Mouse (Mus musculus) embryo, embryonic 11 days (tissue): ENCODE results near the gene Abcc12.

ENCODE experiments used
- DNase-seq: peaks from one replicate; pipeline ENCODE4 v3.0.0-alpha.2; 2015

Gene Abcc12

GRCm38 (mm10) chr8:86577547-86577946 lies 2.9 kb downstream of the Abcc12 start:
- no peak for DNase-seq

DNA sequence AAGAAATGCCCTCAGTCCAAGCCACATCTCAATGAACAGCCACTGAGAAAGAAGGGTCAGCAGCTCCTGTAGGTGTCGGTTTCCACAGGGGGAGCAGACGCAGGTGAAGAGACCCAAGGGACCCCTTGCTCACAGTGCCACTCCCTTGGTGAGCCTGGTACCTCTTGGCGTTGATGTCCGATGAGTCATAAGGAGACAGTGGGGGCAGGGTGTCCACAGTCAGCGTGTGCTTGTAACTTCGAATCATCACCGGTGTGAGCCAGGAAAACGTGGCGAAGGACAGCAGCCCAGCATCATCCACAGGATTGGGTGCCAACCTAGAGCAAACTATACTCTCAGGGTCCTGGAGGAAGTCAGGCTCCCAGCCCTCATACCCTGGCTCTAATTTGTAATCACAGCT lies 16.8 kb downstream of the Abcc12 start:
- DNase-seq, result no peak

DNA sequence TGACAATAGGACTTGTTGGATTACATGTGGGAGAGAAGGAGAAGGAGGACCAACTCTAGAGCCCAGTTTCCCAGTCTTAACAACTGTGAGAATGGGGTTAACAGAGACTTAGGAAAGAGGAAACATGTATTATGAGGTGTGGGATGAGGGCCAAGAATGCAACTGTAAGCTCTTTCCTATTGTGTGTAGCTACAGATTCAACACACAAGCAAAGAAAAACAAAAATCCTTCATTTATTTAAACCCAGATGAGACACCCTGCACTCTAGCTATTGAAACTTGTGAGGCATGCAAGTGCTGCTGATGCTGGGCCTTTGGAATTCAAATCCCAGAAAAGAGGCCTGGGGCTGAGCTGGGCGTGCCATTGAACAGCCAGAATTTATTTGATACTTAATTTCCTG lies 18.7 kb downstream of the Abcc12 start:
- DNase-seq, result no peak

DNA sequence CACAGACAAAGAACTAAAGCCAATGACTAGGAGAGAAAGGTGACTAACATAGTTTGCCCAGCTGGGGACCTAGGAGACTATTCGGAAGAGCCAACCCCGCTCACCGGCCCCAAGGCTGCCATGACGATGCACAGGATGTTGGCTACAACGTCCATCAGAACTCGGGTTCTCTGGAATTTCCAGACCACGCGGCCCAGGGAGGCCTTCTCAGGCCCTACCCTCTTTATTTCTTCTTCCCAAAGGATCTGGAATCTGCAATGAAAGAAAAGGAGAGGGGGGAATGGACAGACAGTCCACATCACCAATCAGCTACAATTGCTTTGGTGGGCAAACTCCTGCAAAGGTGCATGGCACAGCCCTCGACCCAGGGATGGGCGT lies 19.8 kb downstream of the Abcc12 start:
- no peak for DNase-seq

GRCm38 (mm10) chr8:86559947-86560687 lies 20.4 kb downstream of the Abcc12 start:
- no peak for DNase-seq

DNA sequence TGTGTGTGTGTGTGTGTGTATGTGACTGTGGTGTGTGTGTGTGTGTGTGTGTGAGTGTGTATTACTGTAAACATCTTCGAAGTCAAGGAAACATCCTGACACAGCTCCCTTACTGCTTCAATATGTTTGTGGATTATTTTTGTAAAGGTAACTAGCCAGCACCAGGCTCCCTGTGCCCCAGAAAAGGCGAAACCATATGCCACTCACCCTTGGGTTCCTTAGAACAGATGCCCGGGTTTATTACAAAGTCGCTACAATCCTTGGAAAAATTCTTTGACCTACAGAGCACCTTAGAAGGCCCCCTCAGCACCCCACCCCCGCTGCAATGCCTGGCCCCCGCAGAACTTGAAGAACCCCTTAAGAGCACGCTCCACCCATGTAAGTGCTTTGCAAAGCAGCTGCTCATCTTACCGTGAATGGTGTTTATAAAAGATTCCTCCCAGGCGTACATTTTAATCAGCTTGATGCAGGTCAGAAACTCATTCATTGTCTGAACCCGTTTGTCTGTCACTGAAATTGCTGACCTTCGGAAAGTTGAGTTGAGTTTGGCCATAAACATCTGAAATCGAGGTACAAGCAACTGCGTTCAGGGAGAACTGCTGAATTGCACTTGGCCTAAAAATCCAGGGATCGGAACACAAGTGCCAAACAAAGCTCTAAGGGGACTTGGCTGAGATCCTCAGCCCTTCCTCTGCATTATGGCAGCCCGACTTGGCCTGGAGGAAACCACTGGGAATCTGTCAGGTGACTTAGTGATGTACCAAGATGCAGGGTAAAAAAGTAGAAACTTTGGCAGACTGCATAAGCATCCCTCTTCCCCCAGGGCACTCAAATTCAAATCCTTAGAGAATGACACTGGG lies 23.1 kb downstream of the Abcc12 start:
- DNase-seq, result no peak

DNA sequence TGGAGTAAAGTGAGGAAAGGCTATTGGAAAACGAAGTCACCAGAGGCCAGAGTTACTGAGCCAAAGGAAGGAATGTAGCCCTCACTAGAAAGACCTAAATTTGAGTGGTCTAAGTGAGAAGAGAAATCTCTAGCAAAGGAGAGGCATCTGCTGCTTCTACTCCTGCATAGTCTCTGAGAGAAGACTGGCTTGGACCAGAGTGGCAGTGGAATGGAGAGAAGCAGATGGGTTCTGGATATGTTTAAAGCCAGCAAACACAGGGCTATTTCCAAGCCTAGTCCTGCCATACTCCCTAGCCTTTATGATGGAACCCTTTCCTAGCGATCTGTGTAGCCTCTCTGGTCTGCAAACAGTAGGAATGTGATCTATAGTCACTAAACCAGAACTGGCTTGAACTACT lies 24.9 kb downstream of the Abcc12 start:
- no peak for DNase-seq

DNA sequence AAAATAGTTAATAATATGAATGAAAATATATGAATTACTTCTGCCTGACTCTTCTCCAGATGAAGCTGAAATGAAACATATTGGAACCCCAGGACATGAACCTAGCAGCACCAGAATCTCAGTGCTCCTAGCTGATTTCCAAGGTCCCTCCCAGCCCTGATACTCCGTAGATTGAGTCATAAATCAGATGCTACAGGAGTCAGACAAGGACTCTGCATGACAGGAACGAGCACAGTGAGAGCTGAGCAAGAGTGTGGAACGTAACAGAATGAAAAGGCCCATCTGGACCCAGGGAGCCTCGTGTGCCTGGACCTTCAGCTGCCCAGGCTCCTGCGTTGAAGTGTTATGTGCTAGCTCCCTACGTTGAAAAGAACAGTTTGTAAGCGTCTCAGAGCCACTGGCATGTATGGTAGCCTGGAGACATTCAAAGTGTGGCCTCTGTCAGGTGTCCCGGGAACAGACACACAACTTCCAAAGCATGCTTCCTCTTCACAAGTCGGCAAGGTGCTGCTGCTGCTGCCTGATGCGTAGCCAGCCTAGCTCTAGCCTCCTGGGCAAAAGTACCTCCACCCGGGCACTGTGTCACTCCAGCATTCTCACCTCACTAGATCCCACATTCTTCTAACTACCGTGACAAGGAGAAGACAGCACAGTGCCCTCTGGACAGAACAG lies 26.1 kb downstream of the Abcc12 start:
- no peak for DNase-seq

- no peak for DNase-seq
These were observed 30.0 kb downstream of the Abcc12 start for GRCm38 (mm10) chr8:86550516-86550915.

DNA sequence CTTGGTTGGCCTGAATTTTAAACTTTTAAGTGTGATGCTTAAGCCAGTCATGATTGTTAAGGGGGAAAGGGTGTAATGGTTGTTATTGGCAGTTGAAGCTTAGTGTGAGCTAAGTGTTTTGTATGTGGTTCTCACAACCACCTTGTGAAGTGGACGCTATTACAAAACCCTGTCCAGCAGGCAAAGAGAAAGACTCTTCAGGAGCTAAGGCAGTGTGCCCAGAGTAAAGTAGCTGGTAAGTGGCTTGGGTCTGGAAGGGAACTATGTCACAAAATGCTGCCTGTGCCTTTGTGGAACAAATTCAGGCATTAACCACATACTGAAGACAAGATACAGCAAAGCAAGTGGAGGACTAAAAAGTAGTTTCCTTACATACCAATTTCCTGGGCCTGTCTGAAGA lies 34.5 kb downstream of the Abcc12 start:
- no peak for DNase-seq

- DNase-seq, result no peak
These were observed 39.6 kb downstream of the Abcc12 start for GRCm38 (mm10) chr8:86540906-86541305.

GRCm38 (mm10) chr8:86540376-86540775 lies 40.1 kb downstream of the Abcc12 start:
- no peak for DNase-seq

DNA sequence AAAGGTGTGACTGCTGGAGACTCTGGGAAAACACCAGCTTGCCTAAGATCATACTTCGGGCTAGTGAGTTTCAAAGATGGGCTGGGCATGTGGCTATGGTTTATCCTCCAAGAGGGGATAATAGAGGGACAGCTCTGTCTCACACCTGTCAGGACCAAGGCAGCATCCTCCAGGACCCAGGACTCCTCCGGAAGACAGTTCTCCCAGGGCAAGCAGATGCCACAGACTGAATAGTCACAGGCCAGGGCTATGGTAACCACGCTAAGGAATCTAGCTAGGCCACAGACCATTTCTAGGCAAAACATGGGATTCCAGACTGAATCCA lies 43.9 kb downstream of the Abcc12 start:
- no peak for DNase-seq

GRCm38 (mm10) chr8:86535791-86536662 lies 44.5 kb downstream of the Abcc12 start:
- DNase-seq, result peak; percentile 89

GRCm38 (mm10) chr8:86535068-86535560 lies 45.4 kb downstream of the Abcc12 start:
- no peak for DNase-seq

DNA sequence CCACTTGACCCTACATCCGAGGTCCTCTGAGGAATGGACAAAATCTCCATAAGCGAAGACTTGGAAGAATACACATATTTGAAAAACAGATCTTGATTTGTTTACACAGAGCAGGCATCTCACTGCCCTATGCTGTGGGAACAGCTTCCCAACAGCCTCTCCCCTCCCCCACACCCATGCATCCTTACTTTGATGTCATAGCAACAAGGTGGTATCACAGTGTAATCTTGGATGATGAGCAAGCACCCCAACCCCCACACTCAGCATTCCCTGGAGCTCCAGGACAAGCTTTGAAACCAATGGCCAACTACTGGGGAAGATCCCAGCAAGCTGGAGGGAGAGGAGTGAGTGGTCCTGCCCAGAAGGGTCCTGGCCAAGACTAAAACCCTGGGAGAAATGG lies 50.8 kb downstream of the Abcc12 start:
- DNase-seq, result no peak

DNA sequence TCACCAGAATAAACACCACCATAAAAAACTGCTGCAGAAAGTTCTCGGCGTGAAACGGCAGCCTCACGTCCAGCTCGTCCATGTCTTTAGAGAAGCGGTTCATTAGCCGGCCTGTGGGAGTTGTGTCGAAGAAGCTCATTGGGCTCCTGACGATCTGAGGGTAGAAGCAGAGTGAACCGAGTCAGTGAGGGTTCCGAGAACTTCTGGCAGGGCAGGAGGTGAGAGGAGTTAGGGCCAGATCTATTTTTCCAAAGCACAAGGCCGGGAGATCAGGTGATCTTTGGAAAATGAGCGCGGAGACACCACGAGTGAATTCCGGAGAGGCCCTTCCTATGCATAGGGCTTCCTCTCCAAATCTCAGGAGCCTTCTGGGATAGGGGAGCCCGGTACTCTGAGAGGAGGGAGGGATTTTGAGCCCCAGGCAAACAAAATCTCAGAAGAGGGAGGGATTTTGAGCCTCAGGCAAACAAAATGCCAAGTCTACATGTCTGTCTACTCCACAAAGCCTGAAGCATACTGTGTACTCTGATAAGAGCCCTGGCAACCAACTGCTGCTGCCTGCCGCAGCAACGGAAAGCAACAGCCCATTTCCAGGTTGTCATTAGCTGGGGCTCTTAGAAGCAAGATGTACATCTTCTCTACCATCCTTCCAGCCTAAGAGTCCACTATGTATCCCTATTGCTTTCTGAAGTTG lies 53.0 kb downstream of the Abcc12 start:
- DNase-seq, result no peak

GRCm38 (mm10) chr8:86526808-86527207 lies 53.7 kb downstream of the Abcc12 start:
- DNase-seq, result no peak

- no peak for DNase-seq
These were observed 66.3 kb downstream of the Abcc12 start for GRCm38 (mm10) chr8:86514203-86514602.

- peak; percentile 37 for DNase-seq
These were observed 67.6 kb downstream of the Abcc12 start for GRCm38 (mm10) chr8:86512886-86513285.

GRCm38 (mm10) chr8:86512131-86512792 lies 68.2 kb downstream of the Abcc12 start:
- DNase-seq, result no peak

DNA sequence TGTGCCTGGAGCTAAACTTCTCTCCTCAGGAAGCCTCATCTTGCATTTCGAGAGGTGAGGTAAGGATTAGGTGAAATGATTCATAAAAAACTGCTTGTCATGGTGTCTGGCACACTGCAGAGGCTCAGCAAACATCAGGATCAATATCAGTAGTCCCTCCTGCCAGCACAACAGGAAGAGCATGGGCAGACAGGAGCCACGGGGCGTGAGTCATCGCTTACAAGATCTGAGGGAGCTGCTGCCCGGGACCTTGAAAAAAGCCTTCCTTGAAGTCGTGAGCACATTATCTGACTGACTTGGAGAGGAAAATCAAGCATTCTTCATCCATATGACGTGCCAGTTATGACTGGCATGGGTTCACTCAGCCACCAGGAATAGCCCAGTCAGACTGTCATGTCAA lies 79.1 kb downstream of the Abcc12 start:
- DNase-seq, result no peak
